Mouse (Mus musculus) G1E (cell line): ENCODE measurements around the gene Smim24.

ENCODE experiments used
- CTCF ChIP-seq: IDR thresholded peaks from 2 replicates; pipeline ENCODE4 v1.5.1; 2012; ENCODE audit warnings: low read depth, low read length, inconsistent platforms, mixed read lengths
- GATA1 ChIP-seq: IDR thresholded peaks from 2 replicates; pipeline ENCODE4 v1.6.1; 2012; ENCODE audit warnings: borderline replicate concordance, low read length, inconsistent platforms, mixed read lengths
- POLR2AphosphoS5 ChIP-seq: IDR thresholded peaks from 2 replicates; pipeline ENCODE4 v1.6.1; 2012; ENCODE audit warnings: low read depth, low read length, inconsistent platforms; ENCODE audit not compliant: insufficient replicate concordance

- TF ChIP-seq CTCF (no peak), POLR2AphosphoS5 (no peak), GATA1 (no peak)
These were observed 35.6 kb downstream of the Smim24 start for GRCm38 (mm10) chr10:81428507-81428870.
